Comparison of ENCODE assay signal across 19 mouse cellular contexts in genomic region chr10:103544502-103544901, GRCm38 (mm10).
"Had no signal": no experiment of that assay in that cellular context is flagged by ENCODE, and none has a peak within 500 bp of the region (broad histone marks: within the 10 kb centered on the region; RNA-seq: fewer than 3 reads in every experiment).

No protein-coding gene starts in this region.

- ATAC-seq: intestine, embryonic 15.5 days; midbrain, embryonic 16.5 days had no signal

- H3K27me3 ChIP-seq: intestine, embryonic 15.5 days; liver, embryonic 13.5 days; midbrain, embryonic 12.5 days; neural tube, embryonic 12.5 days had no signal

- H3K36me3 ChIP-seq: intestine, embryonic 15.5 days; liver, embryonic 13.5 days; midbrain, embryonic 12.5 days; neural tube, embryonic 12.5 days had no signal

- H3K4me2 ChIP-seq: intestine, embryonic 15.5 days; liver, embryonic 13.5 days; midbrain, embryonic 12.5 days; neural tube, embryonic 12.5 days had no signal

- H3K9me3 ChIP-seq: intestine, embryonic 15.5 days; liver, embryonic 13.5 days; midbrain, embryonic 12.5 days; neural tube, embryonic 12.5 days had no signal

- H3K4me1 ChIP-seq: intestine, embryonic 15.5 days; liver, embryonic 13.5 days; midbrain, embryonic 12.5 days; neural tube, embryonic 12.5 days had no signal

- DNase-seq: kidney, adult 18-20 months; kidney, adult 9 months; kidney, postnatal 14 days; kidney, postnatal 4 days; liver, embryonic 13.5 days; lung, adult 2 months; right cerebral cortex, adult 18-20 months; right cerebral cortex, postnatal 14 days; right cerebral cortex, postnatal 4 days; thymus, adult 2 months; thymus, postnatal 14 days; thymus, postnatal 4 days had no signal

- H3K4me3 ChIP-seq: intestine, embryonic 15.5 days; left cerebral cortex, adult 2 months; liver, embryonic 13.5 days; midbrain, embryonic 12.5 days; neural tube, embryonic 12.5 days had no signal

- H3K27ac ChIP-seq: intestine, embryonic 15.5 days; left cerebral cortex, adult 2 months; liver, embryonic 13.5 days; macrophage; midbrain, embryonic 12.5 days; neural tube, embryonic 12.5 days; stomach, postnatal 0 days had no signal

- H3K9ac ChIP-seq: intestine, embryonic 15.5 days; liver, embryonic 13.5 days; midbrain, embryonic 12.5 days; neural tube, embryonic 12.5 days had no signal
